Mouse (Mus musculus) embryonic facial prominence, embryonic 14.5 days (tissue): Measurements from ENCODE around the gene Themis3. TPM values are rescaled to one million over a fixed set of nuclear protein-coding genes. Genes with fewer than 3 reads are reported as not detected.
"Not testable (repeated sequence)": the region's sequence is repeated elsewhere in the genome, so short reads cannot be mapped to it uniquely, and the experiment has no call there.

Source experiments
- ATAC-seq: fragments of 200-750 bp; cut with Nextera tagmentation; 2 replicates; pipeline ENCODE4 v1.8.0; 2017; ENCODE audit warnings: low read depth, moderate number of reproducible peaks, moderate TSS enrichment
- DNase-seq: peaks from one replicate; pipeline ENCODE4 v3.0.0-alpha.2; 2015; ENCODE audit warnings: low spot score
- H3K27ac ChIP-seq: fragments of 300-500 bp; sonication (generic); replicated peaks from 2 replicates; pipeline ENCODE4 v1.5.1; 2014; ENCODE audit warnings: low read depth, mild to moderate bottlenecking, low read length, moderate library complexity
- H3K27me3 ChIP-seq: fragments of 300-500 bp; sonication (generic); replicated peaks from 2 replicates; pipeline ENCODE4 v1.6.1; 2014; ENCODE audit warnings: low read length; ENCODE audit not compliant: control insufficient read depth, insufficient read depth
- H3K36me3 ChIP-seq: fragments of 300-500 bp; sonication (generic); 2 replicates; pipeline ENCODE4 v1.6.1; 2014; ENCODE audit warnings: low read length, mixed read lengths; ENCODE audit not compliant: control insufficient read depth, insufficient read depth
- H3K4me1 ChIP-seq: fragments of 300-500 bp; sonication (generic); 2 replicates; pipeline ENCODE4 v1.6.1; 2014; ENCODE audit warnings: antibody characterized with exemption, low read length; ENCODE audit not compliant: control insufficient read depth, insufficient read depth
- H3K4me2 ChIP-seq: fragments of 300-500 bp; sonication (generic); 2 replicates; pipeline ENCODE4 v1.6.1; 2014; ENCODE audit warnings: low read depth, mild to moderate bottlenecking, low read length, moderate library complexity, mixed read lengths
- H3K4me3 ChIP-seq: fragments of 300-500 bp; sonication (generic); 2 replicates; pipeline ENCODE4 v1.5.1; 2014; ENCODE audit warnings: low read depth, mild to moderate bottlenecking, low read length
- H3K9ac ChIP-seq: fragments of 300-500 bp; sonication (generic); 2 replicates; pipeline ENCODE4 v1.6.1; 2014; ENCODE audit warnings: low read depth, mild to moderate bottlenecking, low read length, moderate library complexity, mixed read lengths
- H3K9me3 ChIP-seq: fragments of 300-500 bp; sonication (generic); 2 replicates; pipeline ENCODE4 v1.6.1; 2016; ENCODE audit warnings: low read length; ENCODE audit not compliant: control insufficient read depth
- WGBS: fragments of 180-500 bp; shearing (Covaris S2); extraction: QIAGEN DNeasy Blood & Tissue Kit; methylation state at CpG from one replicate; pipeline ENCODE4 v1.1.7; 2014; 5-methylcytosine and 5-hydroxymethylcytosine counted together
- polyA plus RNA-seq: library from polyadenylated mRNA; unstranded; fragments of >200 nt; fragmentation: Nextera tagmentation; extraction: Ambion mirVana; gene quantifications from 2 replicates; pipeline ENCODE4 v1.2.1, GENCODE M21; 2014

Gene Themis3
- polyA plus RNA-seq, 1 experiment from 2014 or later: not detected

- DNase-seq (no peak), ATAC-seq (no peak)
- Histone ChIP-seq H3K27me3 (no peaks in the 10 kb centered on the region), H3K9ac (no peak overlapping the region), H3K9me3 (no peaks in the 10 kb centered on the region), H3K36me3 (no peaks in the 10 kb centered on the region), H3K27ac (no peak overlapping the region), H3K4me3 (no peak overlapping the region), H3K4me1 (peaks cover 3% of the 10 kb centered on the region; the same call in 1 of the 2 replicates), H3K4me2 (no peak overlapping the region)
- WGBS: 60% methylated on average over 5 of the region's 5 CpGs
Measured at GRCm38 (mm10) chr17:66523396-66523795, 71.0 kb downstream of the Themis3 start.

- H3K4me1 ChIP-seq, H3K4me3 ChIP-seq, H3K36me3 ChIP-seq, H3K27ac ChIP-seq, H3K27me3 ChIP-seq, ATAC-seq, H3K4me2 ChIP-seq, H3K9ac ChIP-seq, H3K9me3 ChIP-seq: not testable (repeated sequence)
- DNase-seq: peak; percentile 36
- WGBS: 92% methylated on average over 1 of the region's 1 CpGs
Measured at GRCm38 (mm10) chr17:66522631-66523030, 71.8 kb downstream of the Themis3 start.

- peak; percentile 95 for ATAC-seq
Measured at GRCm38 (mm10) chr17:66519554-66520553, 74.6 kb downstream of the Themis3 start, which contains the start of gene Rab12. Gene Rab12, minus strand, starts transcription at chr17:66519729.

GRCm38 (mm10) chr17:66518877-66519553, 75.4 kb downstream of the Themis3 start:
- Histone ChIP-seq H3K4me1 (peaks cover 7% of the 10 kb centered on the region), H3K4me2 (peak overlapping the region; percentile 81), H3K27ac (peak overlapping the region; percentile 18; the same call in 1 of the 2 replicates), H3K36me3 (no peaks in the 10 kb centered on the region), H3K9ac (peak overlapping the region; percentile 92), H3K4me3 (peak overlapping the region; percentile 82), H3K27me3 (no peaks in the 10 kb centered on the region), H3K9me3 (no peaks in the 10 kb centered on the region)
- under 1% methylated on average over 30 of the region's 57 CpGs for WGBS
- DNase-seq (no peak), ATAC-seq (peak; percentile 49)

More at GRCm38 (mm10) chr17:66519554-66520553, 74.6 kb downstream of the Themis3 start, which contains the start of gene Rab12:
- WGBS: 11% methylated on average over 43 of the region's 71 CpGs
- Histone ChIP-seq H3K36me3 (no peaks in the 10 kb centered on the region), H3K4me1 (peaks cover 7% of the 10 kb centered on the region), H3K4me2 (peak within 1 kb of the TSS; percentile 81), H3K27me3 (no peaks in the 10 kb centered on the region), H3K9ac (peak within 1 kb of the TSS; percentile 92), H3K9me3 (no peaks in the 10 kb centered on the region), H3K4me3 (peak within 1 kb of the TSS; percentile 82), H3K27ac (peak within 1 kb of the TSS; percentile 18; the same call in 1 of the 2 replicates)
- peak; percentile 91 for DNase-seq

- no peak for DNase-seq
- no peak for ATAC-seq
- H3K27me3 ChIP-seq: no peaks in the 10 kb centered on the region
- H3K36me3 ChIP-seq: no peaks in the 10 kb centered on the region
- 74% methylated on average over 4 of the region's 4 CpGs for WGBS
- H3K9ac ChIP-seq: no peak overlapping the region
- H3K27ac ChIP-seq: no peak overlapping the region
- no peak overlapping the region for H3K4me2 ChIP-seq
- H3K4me1 ChIP-seq: peaks cover 7% of the 10 kb centered on the region
- H3K9me3 ChIP-seq: no peaks in the 10 kb centered on the region
- no peak overlapping the region for H3K4me3 ChIP-seq
Measured at GRCm38 (mm10) chr17:66516953-66517352, 77.5 kb downstream of the Themis3 start.

- no peak overlapping the region for H3K4me2 ChIP-seq
- H3K36me3 ChIP-seq: no peaks in the 10 kb centered on the region
- DNase-seq (no peak), ATAC-seq (no peak)
- H3K9me3 ChIP-seq: no peaks in the 10 kb centered on the region
- H3K27ac ChIP-seq: no peak overlapping the region
- 86% methylated on average over 10 of the region's 10 CpGs for WGBS
- H3K27me3 ChIP-seq: no peaks in the 10 kb centered on the region
- H3K4me3 ChIP-seq: no peak overlapping the region
- H3K4me1 ChIP-seq: peaks cover 7% of the 10 kb centered on the region
- no peak overlapping the region for H3K9ac ChIP-seq
Measured at GRCm38 (mm10) chr17:66514288-66514995, 80.0 kb downstream of the Themis3 start.

- Histone ChIP-seq H3K4me1 (no peaks in the 10 kb centered on the region), H3K36me3 (peaks cover 5% of the 10 kb centered on the region), H3K9me3 (no peaks in the 10 kb centered on the region), H3K27me3 (no peaks in the 10 kb centered on the region), H3K27ac (no peak overlapping the region), H3K9ac (no peak overlapping the region), H3K4me3 (no peak overlapping the region), H3K4me2 (no peak overlapping the region)
- 76% methylated on average over 15 of the region's 15 CpGs for WGBS
- ATAC-seq (no peak), DNase-seq (no peak)
Measured at GRCm38 (mm10) chr17:66512202-66512956, 82.0 kb downstream of the Themis3 start.
